Mouse (Mus musculus): ENCODE results near the gene Ctdsp1. TPM values are rescaled to one million over a fixed set of nuclear protein-coding genes. Genes with fewer than 3 reads are reported as not detected.

Ctdsp1 gene
- polyA plus RNA-seq, 1 experiment from 2014 or later = 86.0 TPM

DNA sequence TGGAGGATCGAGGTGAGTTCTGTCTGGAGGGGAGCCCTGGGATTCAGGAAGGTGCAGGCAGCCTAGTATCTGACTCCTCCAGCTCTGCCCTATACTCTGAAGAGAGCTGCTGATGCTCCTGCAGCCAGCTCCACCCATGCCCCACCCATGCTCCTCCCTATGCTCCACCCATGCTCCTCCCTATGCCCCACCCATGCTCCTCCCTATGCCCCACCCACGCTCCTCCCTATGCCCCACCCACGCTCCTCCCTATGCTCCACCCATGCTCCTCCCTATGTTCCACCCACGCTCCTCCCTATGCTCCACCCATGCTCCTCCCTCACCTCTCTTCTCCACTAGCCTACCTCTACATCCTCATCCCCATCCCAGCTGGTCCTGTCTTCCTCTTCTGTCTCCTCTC lies 23.8 kb downstream of the Ctdsp1 start:
- H3K27me3 ChIP-seq (ENCODE audit: control insufficient read depth, insufficient read depth, low read length) = no peaks in the 10 kb centered on the region
- 39% methylated on average over 4 of the region's 4 CpGs for WGBS
- no peaks in the 10 kb centered on the region for H3K9me3 ChIP-seq (ENCODE audit: control insufficient read depth, low read length)
- H3K9ac ChIP-seq (ENCODE audit: low read depth, low read length) = no peak overlapping the region
- no peak overlapping the region for H3K27ac ChIP-seq (ENCODE audit: low read depth, low read length)
- peak; percentile 78 for ATAC-seq (ENCODE audit: low FRiP score, low TSS enrichment)
- no peak overlapping the region for H3K4me2 ChIP-seq (replicated peaks; ENCODE audit: low read depth, low read length)
- no peak overlapping the region for H3K4me3 ChIP-seq (ENCODE audit: low read length)
- H3K4me1 ChIP-seq (ENCODE audit: control insufficient read depth, insufficient read depth, low read length) = peaks cover 8% of the 10 kb centered on the region; the same call in 1 of the 2 replicates
- H3K36me3 ChIP-seq (ENCODE audit: control insufficient read depth, insufficient read depth, low read length) = no peaks in the 10 kb centered on the region

GRCm38 (mm10) chr1:74418747-74419439 lies 27.6 kb downstream of the Ctdsp1 start:
- Histone ChIP-seq H3K27ac (ENCODE audit: low read depth, low read length) (no peak overlapping the region), H3K9ac (ENCODE audit: low read depth, low read length) (no peak overlapping the region), H3K36me3 (ENCODE audit: control insufficient read depth, insufficient read depth, low read length) (no peaks in the 10 kb centered on the region), H3K4me3 (ENCODE audit: low read length) (no peak overlapping the region), H3K4me1 (ENCODE audit: control insufficient read depth, insufficient read depth, low read length) (peaks cover 8% of the 10 kb centered on the region; the same call in 1 of the 2 replicates), H3K27me3 (ENCODE audit: control insufficient read depth, insufficient read depth, low read length) (no peaks in the 10 kb centered on the region), H3K4me2 (replicated peaks; ENCODE audit: low read depth, low read length) (no peak overlapping the region), H3K9me3 (ENCODE audit: control insufficient read depth, low read length) (no peaks in the 10 kb centered on the region)
- no peak; the same call in 1 of the 2 replicates for ATAC-seq (ENCODE audit: low FRiP score, low TSS enrichment)
- 71% methylated on average over 17 of the region's 17 CpGs for WGBS

- Histone ChIP-seq H3K9me3 (ENCODE audit: control insufficient read depth, low read length) (no peaks in the 10 kb centered on the region), H3K4me3 (ENCODE audit: low read length) (no peak overlapping the region), H3K36me3 (ENCODE audit: control insufficient read depth, insufficient read depth, low read length) (no peaks in the 10 kb centered on the region), H3K27ac (ENCODE audit: low read depth, low read length) (no peak overlapping the region), H3K27me3 (ENCODE audit: control insufficient read depth, insufficient read depth, low read length) (no peaks in the 10 kb centered on the region), H3K9ac (ENCODE audit: low read depth, low read length) (no peak overlapping the region), H3K4me2 (replicated peaks; ENCODE audit: low read depth, low read length) (no peak overlapping the region), H3K4me1 (ENCODE audit: control insufficient read depth, insufficient read depth, low read length) (peaks cover 8% of the 10 kb centered on the region; the same call in 1 of the 2 replicates)
- WGBS = 63% methylated on average over 9 of the region's 9 CpGs
- ATAC-seq (ENCODE audit: low FRiP score, low TSS enrichment) = no peak
Observed at GRCm38 (mm10) chr1:74419440-74419794, 28.1 kb downstream of the Ctdsp1 start.

GRCm38 (mm10) chr1:74423147-74423546 lies 31.8 kb downstream of the Ctdsp1 start:
- H3K4me3 ChIP-seq (ENCODE audit: low read length) = no peak overlapping the region
- H3K27ac ChIP-seq (ENCODE audit: low read depth, low read length) = no peak overlapping the region
- ATAC-seq (ENCODE audit: low FRiP score, low TSS enrichment) = no peak
- H3K9me3 ChIP-seq (ENCODE audit: control insufficient read depth, low read length) = no peaks in the 10 kb centered on the region
- H3K27me3 ChIP-seq (ENCODE audit: control insufficient read depth, insufficient read depth, low read length) = no peaks in the 10 kb centered on the region
- peaks cover 8% of the 10 kb centered on the region; the same call in 1 of the 2 replicates for H3K4me1 ChIP-seq (ENCODE audit: control insufficient read depth, insufficient read depth, low read length)
- H3K9ac ChIP-seq (ENCODE audit: low read depth, low read length) = no peak overlapping the region
- H3K4me2 ChIP-seq (replicated peaks; ENCODE audit: low read depth, low read length) = no peak overlapping the region
- 32% methylated on average over 8 of the region's 8 CpGs for WGBS
- no peaks in the 10 kb centered on the region for H3K36me3 ChIP-seq (ENCODE audit: control insufficient read depth, insufficient read depth, low read length)

DNA sequence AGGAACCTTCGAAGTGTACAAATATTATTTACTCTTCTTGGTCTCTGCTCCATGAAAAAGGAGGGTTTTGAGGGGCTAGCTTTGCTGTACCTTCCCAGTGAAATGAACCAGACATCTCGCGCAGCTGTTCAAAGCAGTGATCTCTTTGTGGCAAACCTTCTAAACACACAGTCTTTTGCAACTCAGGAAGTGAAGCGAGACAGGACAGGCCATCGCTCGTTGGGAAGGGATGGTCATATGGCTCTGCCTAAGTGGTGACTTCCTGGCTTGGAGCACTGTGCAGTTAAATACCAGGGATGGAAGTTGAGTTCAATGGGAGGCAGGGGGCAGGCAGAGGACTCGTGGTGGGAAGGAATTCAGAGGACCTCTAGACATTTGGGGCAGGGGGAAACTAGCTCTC lies 34.5 kb downstream of the Ctdsp1 start:
- H3K4me1 ChIP-seq (ENCODE audit: control insufficient read depth, insufficient read depth, low read length) = no peaks in the 10 kb centered on the region
- no peaks in the 10 kb centered on the region for H3K36me3 ChIP-seq (ENCODE audit: control insufficient read depth, insufficient read depth, low read length)
- WGBS = 67% methylated on average over 7 of the region's 7 CpGs
- H3K9me3 ChIP-seq (ENCODE audit: control insufficient read depth, low read length) = no peaks in the 10 kb centered on the region
- no peak overlapping the region for H3K9ac ChIP-seq (ENCODE audit: low read depth, low read length)
- no peaks in the 10 kb centered on the region for H3K27me3 ChIP-seq (ENCODE audit: control insufficient read depth, insufficient read depth, low read length)
- no peak overlapping the region for H3K4me3 ChIP-seq (ENCODE audit: low read length)
- no peak overlapping the region for H3K4me2 ChIP-seq (replicated peaks; ENCODE audit: low read depth, low read length)
- H3K27ac ChIP-seq (ENCODE audit: low read depth, low read length) = no peak overlapping the region
- ATAC-seq (ENCODE audit: low FRiP score, low TSS enrichment) = no peak

- Histone ChIP-seq H3K27ac (ENCODE audit: low read depth, low read length) (no peak overlapping the region), H3K9ac (ENCODE audit: low read depth, low read length) (no peak overlapping the region), H3K4me2 (replicated peaks; ENCODE audit: low read depth, low read length) (no peak overlapping the region), H3K4me1 (ENCODE audit: control insufficient read depth, insufficient read depth, low read length) (no peaks in the 10 kb centered on the region), H3K9me3 (ENCODE audit: control insufficient read depth, low read length) (no peaks in the 10 kb centered on the region), H3K4me3 (ENCODE audit: low read length) (no peak overlapping the region), H3K36me3 (ENCODE audit: control insufficient read depth, insufficient read depth, low read length) (peaks cover 26% of the 10 kb centered on the region), H3K27me3 (ENCODE audit: control insufficient read depth, insufficient read depth, low read length) (no peaks in the 10 kb centered on the region)
- 84% methylated on average over 6 of the region's 6 CpGs for WGBS
- 0 out of 2 replicates have a peak, but pooled peaks have one; percentile 41 for ATAC-seq (ENCODE audit: low FRiP score, low TSS enrichment)
Observed at GRCm38 (mm10) chr1:74433220-74433619, 41.9 kb downstream of the Ctdsp1 start.

GRCm38 (mm10) chr1:74434596-74434995 lies 43.3 kb downstream of the Ctdsp1 start:
- Histone ChIP-seq H3K9me3 (ENCODE audit: control insufficient read depth, low read length) (no peaks in the 10 kb centered on the region), H3K9ac (ENCODE audit: low read depth, low read length) (no peak overlapping the region), H3K4me2 (replicated peaks; ENCODE audit: low read depth, low read length) (no peak overlapping the region), H3K27ac (ENCODE audit: low read depth, low read length) (no peak overlapping the region), H3K27me3 (ENCODE audit: control insufficient read depth, insufficient read depth, low read length) (no peaks in the 10 kb centered on the region), H3K4me1 (ENCODE audit: control insufficient read depth, insufficient read depth, low read length) (no peaks in the 10 kb centered on the region), H3K36me3 (ENCODE audit: control insufficient read depth, insufficient read depth, low read length) (peaks cover 39% of the 10 kb centered on the region), H3K4me3 (ENCODE audit: low read length) (no peak overlapping the region)
- WGBS = 48% methylated on average over 5 of the region's 5 CpGs
- ATAC-seq (ENCODE audit: low FRiP score, low TSS enrichment) = no peak

GRCm38 (mm10) chr1:74435563-74435962 lies 44.3 kb downstream of the Ctdsp1 start:
- no peaks in the 10 kb centered on the region for H3K9me3 ChIP-seq (ENCODE audit: control insufficient read depth, low read length)
- H3K4me3 ChIP-seq (ENCODE audit: low read length) = no peak overlapping the region
- 90% methylated on average over 6 of the region's 6 CpGs for WGBS
- no peak overlapping the region for H3K27ac ChIP-seq (ENCODE audit: low read depth, low read length)
- H3K36me3 ChIP-seq (ENCODE audit: control insufficient read depth, insufficient read depth, low read length) = peaks cover 45% of the 10 kb centered on the region
- H3K4me2 ChIP-seq (replicated peaks; ENCODE audit: low read depth, low read length) = no peak overlapping the region
- ATAC-seq (ENCODE audit: low FRiP score, low TSS enrichment) = no peak
- no peaks in the 10 kb centered on the region for H3K27me3 ChIP-seq (ENCODE audit: control insufficient read depth, insufficient read depth, low read length)
- H3K4me1 ChIP-seq (ENCODE audit: control insufficient read depth, insufficient read depth, low read length) = no peaks in the 10 kb centered on the region
- no peak overlapping the region for H3K9ac ChIP-seq (ENCODE audit: low read depth, low read length)

GRCm38 (mm10) chr1:74437702-74438427 lies 46.6 kb downstream of the Ctdsp1 start:
- H3K36me3 ChIP-seq (ENCODE audit: control insufficient read depth, insufficient read depth, low read length) = peaks cover 63% of the 10 kb centered on the region
- no peak overlapping the region for H3K4me2 ChIP-seq (replicated peaks; ENCODE audit: low read depth, low read length)
- H3K4me3 ChIP-seq (ENCODE audit: low read length) = no peak overlapping the region
- H3K27ac ChIP-seq (ENCODE audit: low read depth, low read length) = no peak overlapping the region
- WGBS = 77% methylated on average over 8 of the region's 8 CpGs
- H3K9me3 ChIP-seq (ENCODE audit: control insufficient read depth, low read length) = no peaks in the 10 kb centered on the region
- no peak for ATAC-seq (ENCODE audit: low FRiP score, low TSS enrichment)
- no peak overlapping the region for H3K9ac ChIP-seq (ENCODE audit: low read depth, low read length)
- H3K4me1 ChIP-seq (ENCODE audit: control insufficient read depth, insufficient read depth, low read length) = no peaks in the 10 kb centered on the region
- no peaks in the 10 kb centered on the region for H3K27me3 ChIP-seq (ENCODE audit: control insufficient read depth, insufficient read depth, low read length)

Data from kidney, embryonic 14.5 days (tissue).